ENCODE assay signal across 23 mouse cellular contexts in the genomic region with DNA sequence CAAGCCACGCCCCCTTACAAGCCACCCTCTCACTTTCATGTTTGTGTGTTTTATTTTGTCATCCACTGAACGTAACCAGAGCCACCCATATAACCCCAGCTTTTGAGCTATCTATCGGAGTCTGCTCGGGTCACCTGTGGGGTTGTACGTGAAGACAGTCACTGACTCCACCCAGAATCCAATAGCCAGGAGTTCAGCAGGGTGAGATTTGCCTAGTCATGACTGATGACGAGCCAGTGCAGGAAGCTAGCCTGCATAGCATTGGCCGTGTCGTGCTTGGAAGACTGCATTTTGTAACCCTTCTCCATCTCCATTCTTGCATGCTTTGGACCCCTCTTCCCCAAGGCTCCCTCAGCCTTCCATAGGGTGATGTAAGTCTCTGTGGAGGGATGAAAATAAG.
A peak's percentile ranks its signal among the peaks of the same experiment; 100 is the strongest.
DNase-seq lines count a peak whose midpoint lies in the region; ATAC-seq and TF ChIP-seq lines count a peak whose summit lies in the region.
"Had no signal": no experiment of that assay in that cellular context is flagged by ENCODE, and none has a peak within 500 bp of the region (broad histone marks: within the 10 kb centered on the region; RNA-seq: fewer than 3 reads in every experiment).

No protein-coding gene starts in this region.

- TF ChIP-seq RAD21 in CH12.LX (IDR thresholded peaks at IDR 0.05; ENCODE audit: low read depth, low read length), result no peak

- H3K27ac ChIP-seq in midbrain, embryonic 11.5 days (ENCODE audit: low read depth, low read length), result no peak overlapping the region
- H3K27ac ChIP-seq in midbrain, postnatal 0 days (ENCODE audit: low read depth, low read length), result no peak overlapping the region
- H3K27ac ChIP-seq in CH12.LX (ENCODE audit: insufficient read depth, low read depth), result no peak overlapping the region
- no peak overlapping the region for H3K27ac ChIP-seq in ES-E14 (ENCODE audit: insufficient read depth, low read depth, low read length, poor library complexity, severe bottlenecking)
- no peak overlapping the region for H3K27ac ChIP-seq in forebrain, embryonic 10.5 days
- H3K27ac ChIP-seq: embryonic facial prominence, embryonic 10.5 days; gastrocnemius, adult 2 months; heart, embryonic 13.5 days; hindbrain, embryonic 13.5 days; hindbrain, postnatal 0 days had no signal

- DNase-seq in midbrain, embryonic 11.5 days (ENCODE audit: low spot score, missing footprints), result peak; percentile 53
- DNase-seq in midbrain, postnatal 0 days (ENCODE audit: low spot score), result no peak
- DNase-seq in CH12.LX (ENCODE audit: extremely low read depth) (peak; percentile 33), ES-E14 (ENCODE audit: low read depth, low spot score) (no peak), adipocyte (ENCODE audit: low spot score) (no peak)
- no peak for DNase-seq in adrenal gland, postnatal 14 days
- no peak for DNase-seq in forebrain, embryonic 10.5 days (ENCODE audit: extremely low spot score, low spot score)
- DNase-seq: adrenal gland, postnatal 10 days; B cell, adult 2 months; cerebellum, adult 11-12 months; cerebellum, adult 9-10 months; cerebellum, postnatal 25 days; gastrocnemius, adult 2 months; gastrocnemius, postnatal 25 days; heart, adult 11 months; heart, postnatal 4 days had no signal

- H3K4me3 ChIP-seq in midbrain, embryonic 11.5 days (ENCODE audit: low read depth, low read length), result no peak overlapping the region
- H3K4me3 ChIP-seq in midbrain, postnatal 0 days (ENCODE audit: low read depth, low read length), result no peak overlapping the region
- peak overlapping the region; percentile 27 to 57 (median 31) for H3K4me3 ChIP-seq in CH12.LX (replicated peaks in 1 of 3; ENCODE audit: low read depth in 2 of 3, low read length in 2 of 3, poor library complexity in 1 of 3)
- no peak overlapping the region for H3K4me3 ChIP-seq in ES-E14 (ENCODE audit: insufficient read depth in 1 of 2, low read depth in 1 of 2, low read length in 2 of 2, poor library complexity in 1 of 2, severe bottlenecking in 1 of 2)
- no peak overlapping the region for H3K4me3 ChIP-seq in forebrain, embryonic 10.5 days
- H3K4me3 ChIP-seq: embryonic facial prominence, embryonic 10.5 days; gastrocnemius, adult 2 months; heart, embryonic 13.5 days; hindbrain, embryonic 13.5 days had no signal

- dilution Hi-C loops in CH12.LX (cut with MboI; ENCODE audit: extremely low pct_ligation_motif_present, extremely low pct_unique_long_range_greater_than_20kb, low sequenced_read_pairs), result no loop called here

- no peak for ATAC-seq in midbrain, embryonic 11.5 days (ENCODE audit: low FRiP score)
- no peak for ATAC-seq in midbrain, postnatal 0 days (ENCODE audit: low FRiP score)
- peak; percentile 53 to 62 for ATAC-seq in hematopoietic stem cell, adult 5-6 weeks (replicated peaks in 1 of 2; ENCODE audit: insufficient read depth in 1 of 2, low FRiP score in 2 of 2, low TSS enrichment in 1 of 2, low read depth in 1 of 2, poor library complexity in 2 of 2, severe bottlenecking in 2 of 2)
- ATAC-seq: CD4-positive, CD25-positive, alpha-beta regulatory T cell, adult 4 months; forebrain, embryonic 14.5 days; hindbrain, postnatal 0 days had no signal

- H3K9ac ChIP-seq in midbrain, embryonic 11.5 days (ENCODE audit: low read length), result no peak overlapping the region
- no peak overlapping the region for H3K9ac ChIP-seq in midbrain, postnatal 0 days (replicated peaks; ENCODE audit: low read length, poor library complexity, severe bottlenecking)
- H3K9ac ChIP-seq in CH12.LX (ENCODE audit: insufficient read depth, low read depth), result no peak overlapping the region; the same call in 1 of the 2 replicates
- H3K9ac ChIP-seq in ES-E14 (ENCODE audit: insufficient read depth, low read depth, low read length, poor library complexity, severe bottlenecking), result no peak overlapping the region
- H3K9ac ChIP-seq: heart, embryonic 13.5 days; hindbrain, embryonic 13.5 days had no signal

- no peak for TF ChIP-seq CTCF in midbrain, postnatal 0 days (IDR thresholded peaks at IDR 0.05)
- TF ChIP-seq CTCF in CH12.LX (conservative IDR thresholded peaks at IDR 0.05 in 1 of 2, IDR thresholded peaks at IDR 0.05 in 1 of 2; ENCODE audit: low read depth in 2 of 2, low read length in 2 of 2), result no peak

- no peak for TF ChIP-seq EP300 in CH12.LX (IDR thresholded peaks at IDR 0.05; ENCODE audit: low read length)

- H3K9me3 ChIP-seq in midbrain, embryonic 11.5 days (ENCODE audit: control insufficient read depth, low read length), result no peaks in the 10 kb centered on the region; the same call in 1 of the 2 replicates
- no peaks in the 10 kb centered on the region for H3K9me3 ChIP-seq in midbrain, postnatal 0 days (ENCODE audit: low read length)
- peaks cover 2% of the 10 kb centered on the region for H3K9me3 ChIP-seq in CH12.LX (replicated peaks; ENCODE audit: low read length)
- no peaks in the 10 kb centered on the region for H3K9me3 ChIP-seq in ES-E14 (ENCODE audit: control insufficient read depth, insufficient read depth, low read depth, low read length)
- H3K9me3 ChIP-seq in forebrain, embryonic 10.5 days, result no peaks in the 10 kb centered on the region
- H3K9me3 ChIP-seq: embryonic facial prominence, embryonic 10.5 days; heart, embryonic 13.5 days; hindbrain, embryonic 13.5 days had no signal

- no peak for TF ChIP-seq POLR2A in CH12.LX (IDR thresholded peaks at IDR 0.05; ENCODE audit: low read depth, low read length)

- no peaks in the 10 kb centered on the region for H3K79me2 ChIP-seq in CH12.LX (replicated peaks; ENCODE audit: control insufficient read depth, extremely low read depth, insufficient read depth, poor library complexity, severe bottlenecking)

- no peaks in the 10 kb centered on the region for H3K36me3 ChIP-seq in midbrain, embryonic 11.5 days (ENCODE audit: control insufficient read depth, insufficient read depth, low read length)
- no peaks in the 10 kb centered on the region for H3K36me3 ChIP-seq in midbrain, postnatal 0 days (ENCODE audit: insufficient read depth, low read length)
- no peaks in the 10 kb centered on the region for H3K36me3 ChIP-seq in CH12.LX (replicated peaks in 1 of 2; ENCODE audit: control insufficient read depth in 1 of 2, insufficient read depth in 1 of 2, low read length in 1 of 2)
- no peaks in the 10 kb centered on the region for H3K36me3 ChIP-seq in ES-E14 (ENCODE audit: control insufficient read depth, insufficient read depth, low read length, poor library complexity, severe bottlenecking)
- H3K36me3 ChIP-seq in forebrain, embryonic 10.5 days (replicated peaks), result no peaks in the 10 kb centered on the region
- H3K36me3 ChIP-seq: embryonic facial prominence, embryonic 10.5 days; heart, embryonic 13.5 days; hindbrain, embryonic 13.5 days had no signal

- no peak overlapping the region for H3K4me2 ChIP-seq in midbrain, embryonic 11.5 days
- no peak overlapping the region for H3K4me2 ChIP-seq in midbrain, postnatal 0 days (ENCODE audit: low read depth, low read length, poor library complexity, severe bottlenecking)
- H3K4me2 ChIP-seq in CH12.LX (ENCODE audit: insufficient read depth, low read depth, poor library complexity, severe bottlenecking), result peak overlapping the region; percentile 80
- H3K4me2 ChIP-seq: heart, embryonic 13.5 days; hindbrain, embryonic 13.5 days had no signal

- H3K27me3 ChIP-seq in midbrain, embryonic 11.5 days (ENCODE audit: control insufficient read depth, insufficient read depth, low read length), result no peaks in the 10 kb centered on the region
- H3K27me3 ChIP-seq in midbrain, postnatal 0 days (ENCODE audit: insufficient read depth, low read length), result no peaks in the 10 kb centered on the region
- no peaks in the 10 kb centered on the region for H3K27me3 ChIP-seq in CH12.LX (replicated peaks)
- H3K27me3 ChIP-seq in forebrain, embryonic 10.5 days (ENCODE audit: poor library complexity, severe bottlenecking), result no peaks in the 10 kb centered on the region
- H3K27me3 ChIP-seq: heart, embryonic 13.5 days; hindbrain, embryonic 13.5 days had no signal

- in situ Hi-C loops in CH12.LX (cut with MboI; ENCODE audit: low pct_ligation_motif_present, low pct_unique_long_range_greater_than_20kb, low sequenced_read_pairs), result loop anchor here (25.0 kb wide), 1 partner anchor 666 kb away; no protein-coding TSS in a partner anchor
- in situ Hi-C loops in ES-E14 (cut with MboI; ENCODE audit: low sequenced_read_pairs in 2 of 2, unreplicated experiment in 2 of 2), result no loop called here

- H3K4me1 ChIP-seq in midbrain, embryonic 11.5 days (ENCODE audit: control insufficient read depth, insufficient read depth, low read length), result no peaks in the 10 kb centered on the region
- H3K4me1 ChIP-seq in midbrain, postnatal 0 days (ENCODE audit: insufficient read depth, low read length), result no peaks in the 10 kb centered on the region
- H3K4me1 ChIP-seq in CH12.LX (ENCODE audit: control insufficient read depth in 1 of 2, insufficient read depth in 2 of 2) (0 out of 4 replicates have a peak, but pooled peaks cover 0 to 4% of the 10 kb centered on the region in 2 experiments), ES-E14 (ENCODE audit: control insufficient read depth in 2 of 2, insufficient read depth in 2 of 2, low read length in 2 of 2, poor library complexity in 1 of 2) (peaks cover 0 to 3% of the 10 kb centered on the region in 2 experiments; a peak in 1 of 4 replicates)
- H3K4me1 ChIP-seq in forebrain, embryonic 10.5 days, result 0 out of 2 replicates have a peak, but pooled peaks cover 14% of the 10 kb centered on the region
- H3K4me1 ChIP-seq: embryonic facial prominence, embryonic 10.5 days; heart, embryonic 13.5 days; hindbrain, embryonic 13.5 days had no signal

- 88% methylated on average over 8 of the region's 8 CpGs for WGBS in midbrain, embryonic 11.5 days
- WGBS in midbrain, postnatal 0 days, result 90% methylated on average over 8 of the region's 8 CpGs
- 90% methylated on average over 8 of the region's 8 CpGs for WGBS in forebrain, embryonic 10.5 days

TF ChIP-seq in CH12.LX, 34 proteins besides CTCF, POLR2A, EP300 and RAD21:
- TF ChIP-seq ZNF384 (IDR thresholded peaks at IDR 0.05; ENCODE audit: low read depth, low read length) (no peak), MAFK (IDR thresholded peaks at IDR 0.05; ENCODE audit: insufficient replicate concordance, low read length) (0 out of 2 replicates have a peak, but pooled peaks have one; percentile 38)

TF ChIP-seq in ES-E14, 5 proteins besides CTCF, POLR2A, EP300 and RAD21:
- TF ChIP-seq MAFK (IDR thresholded peaks at IDR 0.05; ENCODE audit: insufficient read depth, low read depth, low read length) (peak; percentile 67), CHD2 (IDR thresholded peaks at IDR 0.05; ENCODE audit: low read depth, low read length) (no peak)

Comparison
In these comparisons a context has a peak if more than half of its experiments do, and no peak if none do; other contexts are left out.
1. DNase-seq: peak in midbrain, embryonic 11.5 days (single experiment) and CH12.LX (single experiment); none in midbrain, postnatal 0 days (single experiment), ES-E14 (single experiment), adipocyte (single experiment), adrenal gland, postnatal 14 days (single experiment) and forebrain, embryonic 10.5 days (single experiment).
2. ATAC-seq: peak in hematopoietic stem cell, adult 5-6 weeks (2 of 2); none in midbrain, embryonic 11.5 days (single experiment) and midbrain, postnatal 0 days (single experiment).
3. H3K4me3 ChIP-seq: peak in CH12.LX (3 of 3); none in midbrain, embryonic 11.5 days (single experiment), midbrain, postnatal 0 days (single experiment), ES-E14 (0 of 2) and forebrain, embryonic 10.5 days (single experiment).